Mouse (Mus musculus): Measurements from ENCODE around the gene Fam135a.
A peak's percentile ranks its signal among the peaks of the same experiment; 100 is the strongest.

The Fam135a gene

GRCm38 (mm10) chr1:24099926-24100869 is at the start of gene Fam135a:
Gene Fam135a, minus strand, starts transcription at chr1:24100341.
- peak; percentile 95 for DNase-seq (ENCODE audit: low spot score)

GRCm38 (mm10) chr1:24143504-24143903 is 43.4 kb upstream of the Fam135a start:
- DNase-seq (ENCODE audit: low spot score) = no peak

DNA sequence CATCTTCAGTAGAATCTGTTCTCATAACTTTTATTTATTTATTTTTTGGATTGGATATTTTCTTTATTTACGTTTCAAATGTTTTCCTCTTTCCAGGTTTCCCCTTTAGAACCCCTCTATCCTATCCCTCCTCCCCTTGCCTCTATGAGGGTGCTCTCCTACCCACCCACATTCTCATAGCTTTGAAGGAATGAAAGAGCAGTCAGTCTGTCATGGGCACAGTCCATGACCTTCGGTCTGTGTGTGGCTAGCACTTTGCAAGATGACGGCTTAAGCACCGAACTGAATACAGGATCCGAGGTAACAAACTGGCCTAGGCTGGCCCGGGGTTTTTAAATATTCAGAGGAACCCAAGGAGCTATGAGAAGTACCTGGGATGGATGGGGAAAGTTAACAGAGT is 40.4 kb upstream of the Fam135a start:
- no peak for DNase-seq (ENCODE audit: low spot score)

DNA sequence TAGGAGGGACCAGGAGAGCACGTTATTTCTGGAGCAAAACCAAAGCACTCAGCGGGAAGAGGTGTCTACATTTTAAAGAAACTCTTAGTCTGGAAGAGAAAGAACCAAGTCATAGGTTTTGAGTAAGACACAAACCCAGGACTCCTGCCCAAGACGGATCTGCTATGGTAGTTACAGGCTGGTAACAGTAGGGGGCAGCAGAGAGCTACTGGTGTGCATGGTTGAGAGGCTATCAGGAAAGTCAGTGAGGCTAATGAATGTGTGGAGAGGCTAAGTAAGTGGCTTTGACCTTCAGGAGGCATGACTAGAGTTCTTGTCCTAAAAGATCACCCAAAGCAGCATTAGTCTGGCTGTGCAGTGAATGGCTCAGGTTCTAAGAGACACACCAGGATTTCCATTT is 37.0 kb upstream of the Fam135a start:
- peak; percentile 69 for DNase-seq (ENCODE audit: low spot score)

DNA sequence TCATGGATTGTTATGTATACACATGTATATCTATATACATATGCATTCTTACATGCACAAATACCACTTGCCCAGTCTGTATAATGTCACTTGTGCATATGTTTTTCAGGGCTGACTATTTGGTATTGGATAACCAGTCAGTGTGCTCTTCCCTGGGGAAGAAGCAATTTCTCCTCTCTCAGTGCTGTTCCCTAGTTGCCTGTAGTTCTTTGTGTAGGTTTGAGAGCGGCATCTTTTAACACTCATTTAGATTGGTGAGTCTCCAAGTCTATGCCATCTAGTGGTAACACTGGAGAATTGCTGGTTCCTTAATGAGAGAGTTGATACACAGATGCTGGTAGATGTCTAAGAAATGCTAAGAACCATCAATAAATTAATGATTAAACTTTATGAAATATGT is 34.7 kb upstream of the Fam135a start:
- peak; percentile 49 for DNase-seq (ENCODE audit: low spot score)

DNA sequence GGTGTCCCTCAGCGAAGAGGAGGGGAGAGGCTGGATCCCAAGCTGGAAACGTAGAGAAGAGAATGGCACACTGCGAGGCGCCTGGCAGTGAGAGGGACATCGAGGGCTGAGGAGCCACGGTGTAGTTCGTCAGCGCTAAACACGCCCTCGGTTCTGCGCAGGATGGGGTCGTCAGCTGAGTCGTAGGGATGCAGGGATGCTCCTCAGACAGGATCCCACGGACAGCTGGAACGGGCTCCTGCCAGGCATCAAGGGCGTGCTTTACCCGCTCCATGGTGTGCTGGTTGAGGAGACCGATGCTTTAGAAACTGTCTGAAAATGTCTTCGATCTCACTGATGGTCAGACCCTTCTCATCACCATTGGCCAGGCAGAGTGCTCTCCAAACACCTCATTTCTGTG is 33.7 kb upstream of the Fam135a start:
- no peak for DNase-seq (ENCODE audit: low spot score)

GRCm38 (mm10) chr1:24127866-24128265 is 27.7 kb upstream of the Fam135a start:
- no peak for DNase-seq (ENCODE audit: low spot score)

- DNase-seq (ENCODE audit: low spot score) = no peak
These were observed 24.5 kb upstream of the Fam135a start for GRCm38 (mm10) chr1:24124610-24125009.

GRCm38 (mm10) chr1:24122582-24122981 is 22.4 kb upstream of the Fam135a start:
- no peak for DNase-seq (ENCODE audit: low spot score)

- no peak for DNase-seq (ENCODE audit: low spot score)
These were observed 8.0 kb upstream of the Fam135a start for GRCm38 (mm10) chr1:24107971-24108773.

- DNase-seq (ENCODE audit: low spot score) = no peak
These were observed 7.2 kb upstream of the Fam135a start for GRCm38 (mm10) chr1:24107378-24107777.

- no peak for DNase-seq (ENCODE audit: low spot score)
These were observed 2.5 kb upstream of the Fam135a start for GRCm38 (mm10) chr1:24102579-24103149.

GRCm38 (mm10) chr1:24100870-24101358 is 773 bp upstream of the Fam135a start:
- no peak for DNase-seq (ENCODE audit: low spot score)

DNA sequence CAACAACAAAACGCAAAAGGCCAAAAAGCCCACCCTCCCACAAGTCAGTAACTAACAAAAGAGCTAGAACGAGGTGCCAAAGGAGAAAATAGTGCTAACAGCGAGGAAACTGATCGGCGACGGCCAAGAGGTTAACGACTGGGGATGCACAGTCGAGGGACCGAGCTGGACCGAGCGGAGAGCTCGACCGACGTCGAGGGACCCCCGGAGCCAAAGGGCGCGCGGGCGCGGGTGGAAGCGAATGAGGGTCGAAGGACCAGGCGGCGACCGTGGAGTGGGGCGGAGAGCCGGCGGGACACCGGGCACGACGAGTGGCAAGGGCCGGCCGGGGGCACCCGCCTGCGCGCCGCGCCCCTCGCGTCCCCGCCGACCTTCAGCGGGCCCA is 608 bp downstream of the Fam135a start:
- DNase-seq (ENCODE audit: low spot score) = no peak

- DNase-seq (ENCODE audit: low spot score) = no peak
These were observed 2.6 kb downstream of the Fam135a start for GRCm38 (mm10) chr1:24097541-24097940.

- no peak for DNase-seq (ENCODE audit: low spot score)
These were observed 7.7 kb downstream of the Fam135a start for GRCm38 (mm10) chr1:24092414-24092813.

DNA sequence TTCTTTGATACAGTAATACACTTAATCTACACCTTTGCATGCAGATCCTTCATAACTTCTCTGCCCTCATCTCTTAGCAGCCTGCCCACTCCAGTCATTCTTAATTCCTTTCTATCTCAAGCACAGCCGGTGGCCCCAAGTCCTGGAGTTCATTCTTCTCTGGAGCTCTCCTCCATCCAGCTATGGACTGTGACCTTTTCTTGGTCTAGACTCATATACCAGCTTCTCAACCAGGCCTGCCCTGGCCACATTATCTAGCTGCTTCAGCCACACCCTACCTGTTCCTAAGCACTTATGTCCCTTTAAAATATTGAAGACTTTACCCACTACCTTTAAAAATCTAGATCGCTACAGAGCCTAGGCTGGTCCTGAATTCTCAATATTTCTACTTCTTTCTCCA is 9.5 kb downstream of the Fam135a start:
- no peak for DNase-seq (ENCODE audit: low spot score)

DNA sequence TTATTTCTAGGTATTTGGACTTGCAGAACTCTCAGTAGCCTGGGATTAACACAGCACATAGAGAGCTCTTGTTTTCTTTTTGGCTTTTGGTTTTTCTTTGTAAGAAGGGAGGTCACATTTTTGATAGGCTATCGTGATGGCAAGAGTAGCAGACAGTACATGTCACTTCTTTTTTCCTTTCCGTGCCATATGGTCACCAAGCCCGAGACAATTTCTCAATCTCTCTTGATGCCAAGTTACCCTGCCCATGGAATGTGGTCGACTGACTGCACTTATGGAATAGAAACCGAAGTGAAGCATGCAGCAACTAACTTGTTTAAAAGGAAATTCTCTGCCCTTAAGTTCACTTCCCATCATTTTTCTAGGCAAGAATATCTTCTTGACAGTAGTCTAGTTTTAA is 10.0 kb downstream of the Fam135a start:
- no peak for DNase-seq (ENCODE audit: low spot score)

- no peak for DNase-seq (ENCODE audit: low spot score)
These were observed 14.0 kb downstream of the Fam135a start for GRCm38 (mm10) chr1:24086176-24086575.

- DNase-seq (ENCODE audit: low spot score) = peak; percentile 62
These were observed 25.7 kb downstream of the Fam135a start for GRCm38 (mm10) chr1:24074396-24074795.

DNA sequence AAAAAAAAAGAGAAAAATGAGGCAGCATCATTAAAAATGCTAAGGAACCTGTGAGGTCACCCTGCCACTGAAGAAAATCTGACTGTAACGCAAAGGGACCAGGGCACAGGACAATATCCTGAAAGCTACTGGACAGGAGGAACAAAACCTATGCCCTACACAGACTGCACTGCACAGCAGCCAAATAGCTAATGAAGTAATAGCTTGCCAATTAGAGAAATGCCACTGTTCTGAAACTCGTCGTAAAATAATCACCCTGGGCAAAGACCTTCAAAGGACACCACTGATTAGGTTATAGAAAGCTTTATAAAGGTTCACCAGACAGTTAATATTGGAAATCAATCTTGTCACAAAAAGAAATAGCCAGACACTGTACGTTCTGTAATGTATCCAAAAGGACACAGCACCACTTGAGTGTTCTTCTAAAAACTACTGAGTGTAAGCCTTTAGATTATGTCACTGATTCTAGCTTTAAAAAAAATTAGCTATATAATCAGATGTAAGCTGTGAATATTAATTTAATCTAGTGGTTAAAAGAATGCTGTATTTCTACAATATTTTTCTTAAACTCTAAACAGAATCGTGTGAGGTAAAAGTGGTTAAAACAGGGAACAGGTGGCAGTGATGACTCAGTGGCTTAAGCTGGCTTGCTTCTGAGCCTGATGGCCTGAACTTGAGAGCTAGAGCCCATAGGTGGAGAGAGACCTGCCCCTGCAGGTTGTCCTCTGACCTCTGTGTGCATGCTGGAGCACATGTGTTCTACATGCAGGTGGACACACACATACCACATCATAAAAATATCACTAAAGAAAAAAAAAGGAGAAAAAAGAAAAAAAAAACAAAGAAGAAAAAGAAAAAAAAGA is 26.5 kb downstream of the Fam135a start:
- peak; percentile 12 for DNase-seq (ENCODE audit: low spot score)

DNA sequence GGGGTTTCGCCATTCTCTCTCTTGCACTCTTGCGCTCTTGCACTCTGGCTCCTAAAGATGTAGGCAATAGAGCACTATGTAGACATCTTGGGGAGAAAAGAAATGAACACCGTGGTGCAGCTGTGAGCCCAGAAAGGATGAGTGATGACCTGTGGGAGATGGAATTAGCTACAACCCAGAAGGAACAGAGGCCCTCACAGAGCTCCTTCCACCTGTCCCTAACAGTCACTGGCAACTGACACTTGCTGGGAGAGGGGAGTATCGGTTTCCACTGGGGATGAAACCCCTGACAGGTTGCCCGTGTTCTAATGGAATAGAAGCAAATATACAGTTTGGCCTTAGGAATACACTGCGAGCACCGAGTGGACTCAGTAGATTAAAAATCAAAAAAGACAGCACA is 31.3 kb downstream of the Fam135a start:
- DNase-seq (ENCODE audit: low spot score) = no peak
